Comparison of ENCODE assay signal across 21 mouse cellular contexts in genomic region chr11:26821091-26821490, GRCm38 (mm10).
"Had no signal": no experiment of that assay in that cellular context is flagged by ENCODE, and none has a peak within 500 bp of the region (broad histone marks: within the 10 kb centered on the region; RNA-seq: fewer than 3 reads in every experiment).

No protein-coding gene starts in this region.

- ATAC-seq: forebrain, embryonic 13.5 days; forebrain, embryonic 14.5 days; forebrain, embryonic 15.5 days; forebrain, embryonic 16.5 days; forebrain, postnatal 0 days had no signal

- DNase-seq: cerebellum, adult 8-10 months; cerebellum, adult 9-10 months; cerebellum, adult 9-11 months; cerebellum, postnatal 10 days; cerebellum, postnatal 14 days; cerebellum, postnatal 25 days; cerebellum, postnatal 36 days; embryo, embryonic 11 days; forebrain, postnatal 0 days; gastrocnemius, adult 2 months; gastrocnemius, postnatal 10 days; gastrocnemius, postnatal 14 days; gastrocnemius, postnatal 25 days; gastrocnemius, postnatal 36 days; heart, adult 11 months; heart, adult 18-20 months; heart, adult 2 months had no signal
